Mouse (Mus musculus): ENCODE results near the gene Pax2. TPM values are rescaled to one million over a fixed set of nuclear protein-coding genes. Genes with fewer than 3 reads are reported as not detected.

The Pax2 gene
- polyA plus RNA-seq (2012; rRNA removed): 25.8 and 29.7 TPM in 2 replicates

DNA sequence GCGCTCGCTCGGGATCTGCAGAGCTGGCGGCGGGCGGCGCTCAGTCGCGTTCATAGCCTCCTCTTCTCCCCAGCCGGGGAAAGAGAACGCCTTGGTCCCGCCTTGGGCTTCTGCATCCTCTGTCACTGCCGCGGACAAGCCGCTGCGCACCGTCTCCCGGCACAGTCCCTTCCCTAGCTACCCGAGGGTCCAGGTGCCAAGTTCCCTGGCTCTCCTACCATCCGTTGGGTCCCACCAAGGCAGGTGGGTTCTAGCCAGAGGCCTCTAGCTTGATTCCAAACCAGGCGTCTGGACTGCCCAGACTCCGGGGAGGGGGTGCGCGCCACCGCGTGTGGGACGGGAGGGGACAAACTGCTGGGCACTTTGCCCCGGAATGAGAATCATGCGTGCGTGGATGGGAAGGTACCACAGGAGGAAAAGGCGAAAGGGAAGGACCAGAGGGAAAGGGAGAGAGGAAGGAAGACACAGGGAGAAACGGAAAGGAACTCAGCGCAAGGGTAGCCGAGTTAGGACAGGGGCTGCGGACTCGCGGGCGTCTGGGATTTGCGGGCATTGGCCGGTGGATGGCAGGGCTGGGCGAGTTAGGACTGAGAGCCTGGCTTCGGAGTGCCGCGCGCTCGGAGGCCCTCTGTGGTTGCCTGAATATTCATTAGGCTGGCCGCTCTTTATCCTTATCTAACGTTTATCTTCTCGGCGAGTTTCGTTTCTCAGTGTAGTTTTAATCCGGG, at the start of gene Pax2:
Gene Pax2 (plus strand): TSS at position 353 of the 728 bp plus-strand sequence.
- under 1% methylated on average over 52 of the region's 52 CpGs for WGBS
- no peak for TF ChIP-seq POLR2A (IDR thresholded peaks at IDR 0.05; ENCODE audit: low read depth, low read length)
- no peak for TF ChIP-seq CTCF (conservative IDR thresholded peaks at IDR 0.05; ENCODE audit: insufficient read depth, insufficient read length, low read depth, low read length)
- no peaks in the 10 kb centered on the region; the same call in 1 of the 2 replicates for H3K4me1 ChIP-seq (ENCODE audit: control insufficient read depth, insufficient read depth, low read length)
- H3K36me3 ChIP-seq (ENCODE audit: control insufficient read depth, insufficient read depth, low read length): no peaks in the 10 kb centered on the region
- H3K4me3 ChIP-seq (ENCODE audit: insufficient read depth, low read depth, low read length): peak within 1 kb of the TSS; percentile 98
- H3K27me3 ChIP-seq (replicated peaks; ENCODE audit: control insufficient read depth, insufficient read depth, low read length): no peaks in the 10 kb centered on the region
- peak within 1 kb of the TSS; percentile 99 for H3K27ac ChIP-seq (ENCODE audit: insufficient read depth, low read depth, low read length)
- DNase-seq: peak; percentile 80

DNA sequence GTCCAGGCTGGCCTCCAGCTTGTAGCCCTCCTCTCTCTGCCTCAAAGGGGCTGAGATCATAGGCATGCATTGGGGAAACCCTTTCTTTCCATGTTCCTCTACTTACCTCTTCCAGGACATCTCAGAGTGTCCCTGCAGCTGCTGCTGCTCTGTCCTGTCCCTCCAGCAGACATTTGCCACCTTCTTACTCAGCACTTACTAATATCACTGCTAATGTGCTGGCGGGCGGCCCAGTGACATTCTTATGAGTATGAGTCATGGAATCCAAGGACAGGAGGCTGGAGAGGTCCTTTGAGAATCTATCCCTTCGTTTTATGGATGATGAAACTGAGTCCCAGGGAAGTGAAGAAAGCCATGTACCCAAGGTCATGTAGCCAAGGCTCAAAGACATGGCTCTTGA, 47.0 kb upstream of the Pax2 start:
- no peaks in the 10 kb centered on the region for H3K36me3 ChIP-seq (ENCODE audit: control insufficient read depth, insufficient read depth, low read length)
- no peaks in the 10 kb centered on the region for H3K4me1 ChIP-seq (ENCODE audit: control insufficient read depth, insufficient read depth, low read length)
- no peaks in the 10 kb centered on the region for H3K27me3 ChIP-seq (replicated peaks; ENCODE audit: control insufficient read depth, insufficient read depth, low read length)
- WGBS: 34% methylated on average over 3 of the region's 3 CpGs
- TF ChIP-seq CTCF (conservative IDR thresholded peaks at IDR 0.05; ENCODE audit: insufficient read depth, insufficient read length, low read depth, low read length): no peak
- no peak for TF ChIP-seq POLR2A (IDR thresholded peaks at IDR 0.05; ENCODE audit: low read depth, low read length)
- no peak overlapping the region for H3K27ac ChIP-seq (ENCODE audit: insufficient read depth, low read depth, low read length)
- peak; percentile 26 for DNase-seq
- no peak overlapping the region for H3K4me3 ChIP-seq (ENCODE audit: insufficient read depth, low read depth, low read length)

DNA sequence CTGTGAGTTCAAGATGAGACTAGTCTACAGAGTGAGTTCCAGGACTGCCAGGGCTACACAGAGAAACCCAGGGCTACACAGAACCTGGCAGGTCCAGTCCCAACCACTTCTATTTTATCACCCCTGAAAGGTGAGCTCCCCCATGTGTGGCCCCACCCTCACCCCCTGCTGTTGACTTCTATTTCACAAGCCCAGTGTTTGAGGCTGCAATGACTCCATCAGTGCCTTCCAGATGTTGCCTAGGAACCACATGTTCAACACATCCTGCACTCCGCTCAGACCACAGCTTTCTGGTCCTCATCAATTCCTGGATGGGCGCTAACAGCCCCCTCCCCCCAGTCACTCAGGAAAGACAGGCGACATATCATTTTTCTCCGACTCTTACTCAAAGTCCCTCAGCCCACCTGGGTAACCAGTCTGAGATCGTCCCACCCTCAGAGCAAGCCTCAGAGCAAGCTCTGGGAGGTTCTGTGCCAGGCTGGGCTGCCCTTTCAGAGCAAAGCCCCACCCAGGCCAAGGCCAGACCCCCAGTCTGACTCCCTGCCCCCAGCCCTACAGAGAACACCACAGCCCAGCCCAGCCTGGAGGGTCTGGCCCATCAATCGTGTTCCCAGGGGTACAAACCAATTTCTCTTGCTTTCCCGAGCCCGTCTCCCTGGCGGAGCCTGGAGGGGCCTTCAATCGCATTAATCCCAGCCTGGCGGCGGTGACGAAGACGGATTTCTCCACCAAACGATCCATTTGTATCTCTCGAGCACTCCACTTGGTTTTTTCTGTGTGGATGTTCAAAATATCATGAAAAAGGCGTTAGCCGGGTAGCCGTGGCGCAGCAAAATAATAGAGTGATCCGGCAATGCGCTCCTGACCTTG, 38.9 kb upstream of the Pax2 start:
- H3K4me3 ChIP-seq (ENCODE audit: insufficient read depth, low read depth, low read length): no peak overlapping the region
- no peaks in the 10 kb centered on the region for H3K36me3 ChIP-seq (ENCODE audit: control insufficient read depth, insufficient read depth, low read length)
- TF ChIP-seq POLR2A (IDR thresholded peaks at IDR 0.05; ENCODE audit: low read depth, low read length): no peak
- no peak for TF ChIP-seq CTCF (conservative IDR thresholded peaks at IDR 0.05; ENCODE audit: insufficient read depth, insufficient read length, low read depth, low read length)
- no peak overlapping the region for H3K27ac ChIP-seq (ENCODE audit: insufficient read depth, low read depth, low read length)
- no peaks in the 10 kb centered on the region; the same call in 1 of the 2 replicates for H3K27me3 ChIP-seq (replicated peaks; ENCODE audit: control insufficient read depth, insufficient read depth, low read length)
- DNase-seq: no peak
- no peaks in the 10 kb centered on the region for H3K4me1 ChIP-seq (ENCODE audit: control insufficient read depth, insufficient read depth, low read length)
- WGBS: 83% methylated on average over 22 of the region's 22 CpGs

DNA sequence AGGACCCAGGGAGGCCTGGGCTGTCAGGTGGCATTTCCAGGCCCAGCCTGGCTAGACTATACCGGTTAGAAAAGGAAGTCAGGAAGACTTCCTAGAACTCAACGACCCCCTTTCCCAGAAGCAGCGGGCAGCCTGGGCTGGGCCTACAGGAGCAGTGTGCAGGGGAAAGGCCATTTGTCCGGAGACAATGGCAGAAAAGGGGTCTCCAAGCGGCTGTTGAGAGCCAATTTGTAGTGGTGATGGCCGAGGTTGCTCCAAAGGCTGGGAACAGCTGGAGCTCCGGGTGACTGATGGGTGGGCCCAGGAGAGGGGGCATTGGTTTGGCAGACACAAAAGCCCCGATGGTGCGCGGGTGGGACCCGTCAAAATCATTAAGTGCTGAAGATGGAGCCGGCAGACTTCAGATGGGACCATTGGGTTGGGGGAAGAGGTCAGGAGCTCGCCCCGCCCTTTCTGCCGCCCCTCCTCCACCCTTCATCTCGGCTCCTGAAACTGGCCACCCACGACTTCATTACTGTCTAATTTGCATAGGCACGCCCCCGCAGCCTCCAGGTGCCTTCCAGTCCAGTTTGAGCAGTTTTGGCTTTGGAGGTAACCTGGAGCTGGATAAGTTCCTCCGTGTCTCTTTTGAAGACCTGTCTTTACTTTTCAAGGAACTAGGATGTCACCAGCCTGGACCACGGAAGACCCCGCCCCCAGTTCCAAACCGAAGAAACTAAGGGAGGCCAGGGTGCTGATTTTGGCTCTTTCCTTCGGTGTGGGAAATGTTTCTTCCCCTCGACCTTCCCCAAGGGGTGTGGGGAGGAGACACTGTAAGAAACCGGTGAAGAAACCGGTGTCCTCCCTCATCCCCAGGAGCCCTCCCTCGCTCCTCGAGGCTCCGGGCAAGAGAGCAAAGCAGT, 36.3 kb upstream of the Pax2 start:
- no peak overlapping the region for H3K27ac ChIP-seq (ENCODE audit: insufficient read depth, low read depth, low read length)
- no peaks in the 10 kb centered on the region for H3K36me3 ChIP-seq (ENCODE audit: control insufficient read depth, insufficient read depth, low read length)
- 10% methylated on average over 30 of the region's 30 CpGs for WGBS
- DNase-seq: peak; percentile 24
- H3K4me3 ChIP-seq (ENCODE audit: insufficient read depth, low read depth, low read length): peak overlapping the region; percentile 13; the same call in 1 of the 2 replicates
- peaks cover 3% of the 10 kb centered on the region; the same call in 1 of the 2 replicates for H3K4me1 ChIP-seq (ENCODE audit: control insufficient read depth, insufficient read depth, low read length)
- H3K27me3 ChIP-seq (replicated peaks; ENCODE audit: control insufficient read depth, insufficient read depth, low read length): no peaks in the 10 kb centered on the region; the same call in 1 of the 2 replicates
- TF ChIP-seq POLR2A (IDR thresholded peaks at IDR 0.05; ENCODE audit: low read depth, low read length): no peak
- TF ChIP-seq CTCF (conservative IDR thresholded peaks at IDR 0.05; ENCODE audit: insufficient read depth, insufficient read length, low read depth, low read length): no peak

DNA sequence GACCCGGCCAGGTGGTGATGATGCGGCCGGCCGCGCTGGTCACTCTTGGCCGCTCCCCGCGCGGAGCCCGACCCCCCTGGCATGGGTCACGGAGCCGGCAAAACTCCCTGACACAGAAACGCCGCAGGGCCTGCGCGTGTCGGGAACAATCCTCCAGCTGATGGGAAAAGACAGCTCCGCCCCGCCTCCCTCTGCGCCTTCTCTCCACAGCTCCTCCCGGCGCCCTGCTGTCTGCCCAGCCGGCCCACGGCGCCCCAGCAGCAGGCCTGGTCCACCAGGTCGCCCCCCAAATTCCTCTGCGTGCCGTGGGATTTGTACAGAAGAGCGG, 35.7 kb upstream of the Pax2 start:
- Histone ChIP-seq H3K4me3 (ENCODE audit: insufficient read depth, low read depth, low read length) (peak overlapping the region; percentile 13; the same call in 1 of the 2 replicates), H3K27me3 (replicated peaks; ENCODE audit: control insufficient read depth, insufficient read depth, low read length) (no peaks in the 10 kb centered on the region; the same call in 1 of the 2 replicates), H3K4me1 (ENCODE audit: control insufficient read depth, insufficient read depth, low read length) (peaks cover 4% of the 10 kb centered on the region; the same call in 1 of the 2 replicates), H3K36me3 (ENCODE audit: control insufficient read depth, insufficient read depth, low read length) (no peaks in the 10 kb centered on the region), H3K27ac (ENCODE audit: insufficient read depth, low read depth, low read length) (no peak overlapping the region)
- TF ChIP-seq CTCF (conservative IDR thresholded peaks at IDR 0.05; ENCODE audit: insufficient read depth, insufficient read length, low read depth, low read length) (no peak), POLR2A (IDR thresholded peaks at IDR 0.05; ENCODE audit: low read depth, low read length) (no peak)
- DNase-seq: peak; percentile 59
- WGBS: under 1% methylated on average over 29 of the region's 29 CpGs

DNA sequence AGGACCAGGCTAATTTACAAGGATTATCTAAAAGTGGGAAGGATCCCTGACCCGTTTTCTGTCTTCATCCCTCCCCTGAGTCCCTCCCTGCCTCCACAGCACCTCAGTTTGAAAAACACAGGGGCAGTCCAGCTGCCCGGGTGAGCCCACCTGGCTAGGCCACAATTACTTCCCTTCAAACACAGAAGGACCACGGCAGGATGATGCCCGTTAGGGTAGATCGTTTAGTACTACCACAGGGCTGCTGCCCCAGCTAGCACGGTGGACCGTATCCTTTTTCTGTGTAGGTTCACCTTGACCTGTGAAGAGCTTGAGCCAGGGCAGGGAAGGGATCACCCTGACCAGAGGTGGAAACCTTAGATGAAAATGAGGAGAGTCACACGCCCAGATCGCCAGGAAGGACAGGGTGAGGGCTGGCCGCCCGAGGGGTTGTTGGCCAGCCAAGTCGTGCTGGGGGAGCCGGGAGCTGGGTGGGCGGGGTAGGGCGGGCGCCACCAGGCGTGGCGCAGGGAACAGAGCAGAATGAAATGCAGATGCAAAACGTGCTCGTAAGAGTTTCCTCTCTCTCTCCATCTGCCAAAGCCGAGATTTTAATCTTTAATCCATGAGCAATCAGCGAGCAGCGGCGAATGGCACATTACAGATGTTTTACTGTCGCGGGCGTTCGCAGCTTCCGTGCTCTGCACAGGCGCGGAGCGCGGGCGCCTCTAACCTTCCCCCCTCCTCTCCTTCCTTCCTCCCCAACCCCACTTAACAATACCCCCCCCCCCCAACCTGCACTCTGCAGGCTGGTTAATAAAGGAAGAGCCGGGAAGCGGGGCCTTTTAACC, 32.0 kb upstream of the Pax2 start:
- WGBS: 3% methylated on average over 36 of the region's 36 CpGs
- Histone ChIP-seq H3K27ac (ENCODE audit: insufficient read depth, low read depth, low read length) (no peak overlapping the region), H3K4me3 (ENCODE audit: insufficient read depth, low read depth, low read length) (no peak overlapping the region)

More for the DNA sequence above, 32.0 kb upstream of the Pax2 start:
- DNase-seq: peak; percentile 48
- TF ChIP-seq CTCF (conservative IDR thresholded peaks at IDR 0.05; ENCODE audit: insufficient read depth, insufficient read length, low read depth, low read length) (no peak), POLR2A (IDR thresholded peaks at IDR 0.05; ENCODE audit: low read depth, low read length) (no peak)
- Histone ChIP-seq H3K4me1 (ENCODE audit: control insufficient read depth, insufficient read depth, low read length) (peaks cover 4% of the 10 kb centered on the region), H3K36me3 (ENCODE audit: control insufficient read depth, insufficient read depth, low read length) (no peaks in the 10 kb centered on the region), H3K27me3 (replicated peaks; ENCODE audit: control insufficient read depth, insufficient read depth, low read length) (no peaks in the 10 kb centered on the region; the same call in none of the 2 replicates)

Data from kidney, adult 2 months (tissue).